Mouse (Mus musculus) embryonic fibroblast, embryonic 13.5 days (primary cell): ENCODE data around the gene Coro1a.

Experiments used
- CTCF ChIP-seq: IDR thresholded peaks from 2 replicates; pipeline ENCODE4 v1.5.1; 2011; ENCODE audit warnings: mild to moderate bottlenecking, control low read depth, low read length, moderate library complexity, borderline replicate concordance; ENCODE audit not compliant: insufficient read depth
- POLR2A ChIP-seq: IDR thresholded peaks from 2 replicates; pipeline ENCODE4 v1.6.1; 2011; ENCODE audit warnings: low read depth, mild to moderate bottlenecking, control low read depth, low read length, moderate library complexity

- no peak for TF ChIP-seq CTCF
- no peak for TF ChIP-seq POLR2A
These were observed 50.1 kb downstream of the Coro1a start for GRCm38 (mm10) chr7:126657522-126657921.
